Mouse (Mus musculus) heart, embryonic 15.5 days (tissue): ENCODE results near the gene Fbxo7. TPM values are rescaled to one million over a fixed set of nuclear protein-coding genes. Genes with fewer than 3 reads are reported as not detected.

Experiments
- ATAC-seq: fragments of 200-750 bp; cut with Nextera tagmentation; replicated peaks from 2 replicates; pipeline ENCODE4 v1.8.0; 2017; ENCODE audit warnings: low read depth, moderate TSS enrichment; ENCODE audit not compliant: insufficient number of reproducible peaks, insufficient read depth, low FRiP score
- H3K27ac ChIP-seq: fragments of 300-500 bp; sonication (generic); 2 replicates; pipeline ENCODE4 v1.5.1; 2015; ENCODE audit warnings: mild to moderate bottlenecking, inconsistent platforms
- H3K27me3 ChIP-seq: fragments of 300-500 bp; sonication (generic); 2 replicates; pipeline ENCODE4 v1.6.1; 2015; ENCODE audit warnings: inconsistent platforms
- H3K36me3 ChIP-seq: fragments of 300-500 bp; sonication (generic); 2 replicates; pipeline ENCODE4 v1.6.1; 2015; ENCODE audit warnings: mild to moderate bottlenecking, inconsistent platforms
- H3K4me1 ChIP-seq: fragments of 300-500 bp; sonication (generic); replicated peaks from 2 replicates; pipeline ENCODE4 v1.6.1; 2015; ENCODE audit warnings: inconsistent platforms
- H3K4me2 ChIP-seq: fragments of 300-500 bp; sonication (generic); 2 replicates; pipeline ENCODE4 v1.6.1; 2015; ENCODE audit warnings: inconsistent platforms, mild to moderate bottlenecking, moderate library complexity
- H3K4me3 ChIP-seq: fragments of 300-500 bp; sonication (generic); 2 replicates; pipeline ENCODE4 v1.5.1; 2015; ENCODE audit warnings: mild to moderate bottlenecking, inconsistent platforms
- H3K9ac ChIP-seq: fragments of 300-500 bp; sonication (generic); 2 replicates; pipeline ENCODE4 v1.6.1; 2015; ENCODE audit warnings: mild to moderate bottlenecking, inconsistent platforms
- H3K9me3 ChIP-seq: fragments of 300-500 bp; sonication (generic); replicated peaks from 2 replicates; pipeline ENCODE4 v1.6.1; 2016; ENCODE audit warnings: inconsistent platforms
- WGBS: fragments of 180-500 bp; shearing (Covaris S2); methylation state at CpG from one replicate; pipeline ENCODE4 v1.1.7; 2015; ENCODE audit warnings: mixed read lengths; 5-methylcytosine and 5-hydroxymethylcytosine counted together
- polyA plus RNA-seq: library from polyadenylated mRNA; unstranded; fragments of >200 nt; fragmentation: Nextera tagmentation; extraction: Ambion mirVana; gene quantifications from 2 replicates; pipeline ENCODE4 v1.2.1, GENCODE M21; 2015

Fbxo7 gene
- polyA plus RNA-seq: 18.2 and 23.7 TPM in 2 replicates

GRCm38 (mm10) chr10:86021749-86022473, at the start of gene Fbxo7:
TSS of gene Fbxo7 (plus strand) at chr10:86021972.
- H3K4me2 ChIP-seq: peak within 1 kb of the TSS; percentile 60
- peak within 1 kb of the TSS; percentile 93 for H3K27ac ChIP-seq
- under 1% methylated on average over 82 of the region's 82 CpGs for WGBS
- H3K36me3 ChIP-seq: no peaks in the 10 kb centered on the region
- H3K9me3 ChIP-seq: no peaks in the 10 kb centered on the region
- peak within 1 kb of the TSS; percentile 81 for H3K9ac ChIP-seq
- H3K27me3 ChIP-seq: no peaks in the 10 kb centered on the region; the same call in 1 of the 2 replicates
- peaks cover 10% of the 10 kb centered on the region; the same call in 1 of the 2 replicates for H3K4me1 ChIP-seq
- peak within 1 kb of the TSS; percentile 84 for H3K4me3 ChIP-seq
- peak; percentile 95 for ATAC-seq

GRCm38 (mm10) chr10:85972915-85973314, 48.9 kb upstream of the Fbxo7 start:
- Histone ChIP-seq H3K36me3 (no peaks in the 10 kb centered on the region), H3K27me3 (no peaks in the 10 kb centered on the region), H3K4me2 (no peak overlapping the region), H3K4me3 (no peak overlapping the region), H3K4me1 (no peaks in the 10 kb centered on the region), H3K9me3 (no peaks in the 10 kb centered on the region), H3K27ac (no peak overlapping the region), H3K9ac (no peak overlapping the region)
- no peak for ATAC-seq
- WGBS: 72% methylated on average over 4 of the region's 4 CpGs

GRCm38 (mm10) chr10:85989412-85990115, 32.2 kb upstream of the Fbxo7 start:
- Histone ChIP-seq H3K27ac (no peak overlapping the region), H3K9ac (no peak overlapping the region), H3K4me3 (no peak overlapping the region), H3K4me2 (no peak overlapping the region), H3K27me3 (no peaks in the 10 kb centered on the region), H3K36me3 (no peaks in the 10 kb centered on the region), H3K4me1 (no peaks in the 10 kb centered on the region), H3K9me3 (no peaks in the 10 kb centered on the region)
- 58% methylated on average over 6 of the region's 6 CpGs for WGBS
- no peak for ATAC-seq

GRCm38 (mm10) chr10:85992412-85992811, 29.4 kb upstream of the Fbxo7 start:
- Histone ChIP-seq H3K9ac (no peak overlapping the region), H3K4me3 (no peak overlapping the region), H3K9me3 (no peaks in the 10 kb centered on the region), H3K4me1 (no peaks in the 10 kb centered on the region), H3K27me3 (no peaks in the 10 kb centered on the region), H3K27ac (no peak overlapping the region), H3K4me2 (no peak overlapping the region), H3K36me3 (no peaks in the 10 kb centered on the region)
- no peak for ATAC-seq
- WGBS: 79% methylated on average over 4 of the region's 4 CpGs

GRCm38 (mm10) chr10:85993836-85994235, 27.9 kb upstream of the Fbxo7 start:
- Histone ChIP-seq H3K9me3 (no peaks in the 10 kb centered on the region), H3K4me1 (no peaks in the 10 kb centered on the region), H3K36me3 (no peaks in the 10 kb centered on the region), H3K4me3 (no peak overlapping the region), H3K27ac (no peak overlapping the region), H3K4me2 (no peak overlapping the region), H3K9ac (no peak overlapping the region), H3K27me3 (no peaks in the 10 kb centered on the region)
- 85% methylated on average over 9 of the region's 9 CpGs for WGBS
- no peak for ATAC-seq

GRCm38 (mm10) chr10:85994543-85995104, 27.1 kb upstream of the Fbxo7 start:
- Histone ChIP-seq H3K4me3 (no peak overlapping the region), H3K27me3 (no peaks in the 10 kb centered on the region), H3K4me2 (no peak overlapping the region), H3K9me3 (no peaks in the 10 kb centered on the region), H3K36me3 (no peaks in the 10 kb centered on the region), H3K4me1 (no peaks in the 10 kb centered on the region), H3K27ac (no peak overlapping the region), H3K9ac (no peak overlapping the region)
- no peak for ATAC-seq
- 66% methylated on average over 5 of the region's 5 CpGs for WGBS

GRCm38 (mm10) chr10:86000447-86000846, 21.3 kb upstream of the Fbxo7 start:
- H3K36me3 ChIP-seq: no peaks in the 10 kb centered on the region
- H3K27me3 ChIP-seq: no peaks in the 10 kb centered on the region
- H3K4me1 ChIP-seq: no peaks in the 10 kb centered on the region
- H3K9ac ChIP-seq: no peak overlapping the region
- H3K4me3 ChIP-seq: no peak overlapping the region
- H3K4me2 ChIP-seq: no peak overlapping the region
- WGBS: 91% methylated on average over 4 of the region's 4 CpGs
- no peak overlapping the region for H3K27ac ChIP-seq
- H3K9me3 ChIP-seq: no peaks in the 10 kb centered on the region
- no peak for ATAC-seq

- H3K9me3 ChIP-seq: no peaks in the 10 kb centered on the region
- H3K4me1 ChIP-seq: no peaks in the 10 kb centered on the region
- H3K4me3 ChIP-seq: no peak overlapping the region
- ATAC-seq: no peak
- no peaks in the 10 kb centered on the region for H3K27me3 ChIP-seq
- H3K4me2 ChIP-seq: no peak overlapping the region
- no peak overlapping the region for H3K9ac ChIP-seq
- H3K36me3 ChIP-seq: no peaks in the 10 kb centered on the region
- H3K27ac ChIP-seq: no peak overlapping the region
- WGBS: 73% methylated on average over 5 of the region's 5 CpGs
Observed at GRCm38 (mm10) chr10:86006455-86006854, 15.3 kb upstream of the Fbxo7 start.

GRCm38 (mm10) chr10:86009688-86010087, 12.1 kb upstream of the Fbxo7 start:
- no peaks in the 10 kb centered on the region for H3K4me1 ChIP-seq
- 81% methylated on average over 2 of the region's 2 CpGs for WGBS
- H3K4me3 ChIP-seq: no peak overlapping the region
- no peak for ATAC-seq
- no peak overlapping the region for H3K4me2 ChIP-seq
- no peaks in the 10 kb centered on the region for H3K36me3 ChIP-seq
- no peak overlapping the region for H3K27ac ChIP-seq
- no peaks in the 10 kb centered on the region for H3K9me3 ChIP-seq
- H3K27me3 ChIP-seq: no peaks in the 10 kb centered on the region
- no peak overlapping the region for H3K9ac ChIP-seq

- Histone ChIP-seq H3K9me3 (no peaks in the 10 kb centered on the region), H3K36me3 (no peaks in the 10 kb centered on the region), H3K27ac (no peak overlapping the region), H3K4me1 (no peaks in the 10 kb centered on the region), H3K9ac (no peak overlapping the region), H3K4me2 (no peak overlapping the region), H3K4me3 (no peak overlapping the region), H3K27me3 (no peaks in the 10 kb centered on the region)
- no peak for ATAC-seq
- 48% methylated on average over 6 of the region's 6 CpGs for WGBS
Observed at GRCm38 (mm10) chr10:86010636-86011035, 11.1 kb upstream of the Fbxo7 start.

- H3K36me3 ChIP-seq: no peaks in the 10 kb centered on the region
- WGBS: 77% methylated on average over 2 of the region's 2 CpGs
- ATAC-seq: no peak
- H3K4me2 ChIP-seq: no peak overlapping the region
- no peaks in the 10 kb centered on the region for H3K9me3 ChIP-seq
- no peak overlapping the region for H3K4me3 ChIP-seq
- H3K9ac ChIP-seq: no peak overlapping the region
- no peaks in the 10 kb centered on the region for H3K27me3 ChIP-seq
- no peaks in the 10 kb centered on the region for H3K4me1 ChIP-seq
- H3K27ac ChIP-seq: no peak overlapping the region
Observed at GRCm38 (mm10) chr10:86011172-86011571, 10.6 kb upstream of the Fbxo7 start.
